Mouse (Mus musculus): Measurements from ENCODE around the gene Ddr2.

The Ddr2 gene

GRCm38 (mm10) chr1:169948280-169948679 is 162.3 kb downstream of the Ddr2 start:
- no peak for DNase-seq (ENCODE audit: low spot score)

GRCm38 (mm10) chr1:169947654-169948053 is 162.9 kb downstream of the Ddr2 start:
- DNase-seq (ENCODE audit: low spot score) = no peak

- no peak for DNase-seq (ENCODE audit: low spot score)
Measured at GRCm38 (mm10) chr1:169946004-169946403, 164.6 kb downstream of the Ddr2 start.

GRCm38 (mm10) chr1:169939345-169939744 is 171.2 kb downstream of the Ddr2 start:
- DNase-seq (ENCODE audit: low spot score) = no peak

- peak; percentile 24 for DNase-seq (ENCODE audit: low spot score)
Measured at GRCm38 (mm10) chr1:169934005-169934725, 176.4 kb downstream of the Ddr2 start.

GRCm38 (mm10) chr1:169932122-169932746 is 178.3 kb downstream of the Ddr2 start:
- DNase-seq (ENCODE audit: low spot score) = no peak

- no peak for DNase-seq (ENCODE audit: low spot score)
Measured at GRCm38 (mm10) chr1:169931698-169932097, 178.9 kb downstream of the Ddr2 start.

GRCm38 (mm10) chr1:169928454-169928971 is 182.0 kb downstream of the Ddr2 start, which contains the start of gene Ccdc190:
Gene Ccdc190, plus strand, starts transcription at chr1:169928648.
- peak; percentile 35 for DNase-seq (ENCODE audit: low spot score)

- DNase-seq (ENCODE audit: low spot score) = no peak
Measured at GRCm38 (mm10) chr1:169927753-169928369, 182.7 kb downstream of the Ddr2 start.

GRCm38 (mm10) chr1:169924567-169924966 is 186.0 kb downstream of the Ddr2 start:
- no peak for DNase-seq (ENCODE audit: low spot score)

Data from ovary, postnatal 36 days (tissue).